Mouse (Mus musculus) liver, embryonic 14.5 days (tissue): Measurements from ENCODE around the gene Banp.

Source experiments
- CTCF ChIP-seq: IDR thresholded peaks from 2 replicates; pipeline ENCODE4 v1.5.1; 2016; ENCODE audit warnings: antibody characterized with exemption, low read depth, control low read depth
- EP300 ChIP-seq: IDR thresholded peaks from 2 replicates; pipeline ENCODE4 v1.6.1; 2016; ENCODE audit warnings: antibody characterized with exemption, low read depth

- TF ChIP-seq CTCF (no peak), EP300 (no peak)
Measured at GRCm38 (mm10) chr8:121947753-121948141, 1.8 kb upstream of the Banp start.
